Mouse (Mus musculus): Measurements from ENCODE around the gene Rbfox2. TPM values are rescaled to one million over a fixed set of nuclear protein-coding genes. Genes with fewer than 3 reads are reported as not detected.

Rbfox2 gene
- polyA plus RNA-seq, 1 experiment from 2014 or later, result 13.1 TPM

DNA sequence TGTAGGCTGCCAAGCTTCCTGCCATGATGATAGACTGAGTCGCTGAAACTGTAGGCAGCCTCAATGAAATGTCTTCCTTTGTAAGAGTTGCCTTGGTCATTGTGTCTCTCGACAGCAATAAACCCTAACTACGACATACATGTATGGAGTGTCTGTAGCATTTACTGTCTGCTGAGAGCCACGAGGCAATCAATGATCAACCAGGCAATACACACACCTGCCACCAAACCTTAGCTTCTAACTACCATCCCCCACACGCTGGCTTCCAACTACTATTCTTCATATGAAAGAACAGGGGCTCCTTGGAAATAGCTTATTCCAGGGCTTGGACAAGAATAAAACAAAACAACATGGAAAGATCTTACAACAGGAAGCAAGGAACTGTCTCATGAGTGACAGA, 42.5 kb downstream of the Rbfox2 start:
- Histone ChIP-seq H3K27me3 (replicated peaks) (no peaks in the 10 kb centered on the region), H3K4me3 (no peak overlapping the region), H3K9ac (no peak overlapping the region), H3K27ac (no peak overlapping the region), H3K36me3 (no peaks in the 10 kb centered on the region), H3K9me3 (replicated peaks) (no peaks in the 10 kb centered on the region), H3K4me2 (no peak overlapping the region), H3K4me1 (0 out of 2 replicates have a peak, but pooled peaks cover 9% of the 10 kb centered on the region)
- no peak for ATAC-seq
- 56% methylated on average over 5 of the region's 5 CpGs for WGBS (ENCODE audit: insufficient replicate concordance)

DNA sequence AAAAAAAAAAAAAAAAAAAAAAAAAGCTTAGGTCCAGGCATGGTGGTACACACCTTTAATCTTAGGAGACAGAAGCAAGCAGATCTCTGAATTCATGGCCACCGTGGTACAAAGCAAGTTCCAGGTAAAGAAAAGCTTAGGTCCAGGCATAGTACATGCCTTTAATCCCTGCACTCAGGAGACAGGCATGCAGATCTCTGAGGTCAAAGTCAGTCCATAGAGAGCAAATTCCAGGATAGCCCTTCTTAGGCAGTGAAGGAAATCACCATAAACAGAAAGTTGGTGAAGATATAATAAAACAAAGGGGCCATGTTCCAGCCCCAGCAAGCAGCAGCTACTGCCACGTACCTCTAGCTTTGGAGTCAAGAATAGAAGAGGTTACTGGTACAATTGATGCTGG, 44.0 kb downstream of the Rbfox2 start:
- Histone ChIP-seq H3K9ac (no peak overlapping the region), H3K27ac (no peak overlapping the region), H3K36me3 (no peaks in the 10 kb centered on the region), H3K27me3 (replicated peaks) (no peaks in the 10 kb centered on the region), H3K4me2 (no peak overlapping the region), H3K4me3 (no peak overlapping the region), H3K9me3 (replicated peaks) (no peaks in the 10 kb centered on the region), H3K4me1 (0 out of 2 replicates have a peak, but pooled peaks cover 11% of the 10 kb centered on the region)
- WGBS (ENCODE audit: insufficient replicate concordance), result 64% methylated on average over 2 of the region's 2 CpGs
- no peak for ATAC-seq

DNA sequence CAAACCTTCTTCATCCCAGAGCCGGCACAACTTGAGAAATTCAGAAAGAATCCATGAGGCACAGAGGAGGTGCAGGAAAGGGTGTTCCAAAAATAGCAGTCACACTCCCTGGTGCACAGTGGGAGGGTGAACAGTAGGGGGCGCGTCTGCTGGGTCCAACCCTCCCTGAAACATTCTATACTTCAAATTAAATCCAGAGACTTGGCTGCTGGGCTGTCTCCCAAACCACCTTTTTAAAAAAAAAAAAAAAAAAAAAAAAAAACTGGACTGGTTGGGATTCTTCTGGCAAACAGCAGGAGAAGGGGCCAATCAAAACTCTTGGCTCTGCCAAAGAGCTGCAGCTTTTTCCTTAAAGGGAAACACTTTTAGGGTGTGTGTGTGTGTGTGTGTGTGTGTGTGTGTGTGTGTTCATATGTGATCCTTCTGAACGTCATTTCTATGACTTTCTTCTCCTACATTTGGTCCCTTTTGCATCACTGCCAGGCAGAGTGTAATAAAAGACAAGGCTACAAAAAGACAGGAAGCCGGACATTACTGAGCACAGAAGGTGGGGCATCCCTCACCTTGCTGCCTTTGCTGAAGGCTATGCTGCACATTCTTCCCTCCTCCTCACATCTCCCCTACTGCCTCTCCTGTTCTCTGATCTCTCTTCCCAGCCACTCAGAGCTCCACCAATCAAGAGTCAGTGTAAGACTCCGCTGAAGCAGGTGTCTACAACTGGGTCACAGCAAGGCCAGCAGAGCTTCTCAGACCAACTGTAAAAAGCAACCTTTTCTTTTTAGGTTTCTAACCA, 49.2 kb downstream of the Rbfox2 start:
- Histone ChIP-seq H3K9me3 (replicated peaks) (no peaks in the 10 kb centered on the region), H3K4me1 (peaks cover 12% of the 10 kb centered on the region; the same call in 1 of the 2 replicates), H3K4me3 (no peak overlapping the region), H3K9ac (no peak overlapping the region), H3K36me3 (no peaks in the 10 kb centered on the region), H3K27me3 (replicated peaks) (no peaks in the 10 kb centered on the region), H3K4me2 (no peak overlapping the region), H3K27ac (no peak overlapping the region)
- WGBS (ENCODE audit: insufficient replicate concordance), result 27% methylated on average over 6 of the region's 6 CpGs
- no peak for ATAC-seq

DNA sequence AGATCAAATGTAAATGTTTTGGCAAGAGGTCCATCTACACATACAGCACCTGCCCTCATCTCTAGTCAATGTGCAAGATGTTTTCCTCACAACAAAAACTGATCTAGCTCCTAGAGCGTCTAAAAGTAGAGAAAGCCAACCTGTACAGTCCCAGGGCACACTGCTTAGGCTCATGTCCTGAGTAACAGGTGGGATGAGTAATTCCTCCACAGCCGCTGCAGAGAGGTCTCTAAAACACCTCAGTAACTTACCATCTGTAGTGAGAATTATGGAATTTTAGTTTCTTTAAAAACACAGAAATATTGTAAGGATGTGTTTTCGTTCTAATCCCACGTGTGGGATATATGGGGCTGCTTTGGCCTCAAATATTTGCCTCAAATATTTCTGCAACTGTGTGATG, 50.0 kb downstream of the Rbfox2 start:
- no peaks in the 10 kb centered on the region for H3K27me3 ChIP-seq (replicated peaks)
- no peak for ATAC-seq
- no peaks in the 10 kb centered on the region for H3K9me3 ChIP-seq (replicated peaks)
- no peaks in the 10 kb centered on the region for H3K36me3 ChIP-seq
- peaks cover 12% of the 10 kb centered on the region; the same call in 1 of the 2 replicates for H3K4me1 ChIP-seq
- no peak overlapping the region for H3K9ac ChIP-seq
- 63% methylated on average over 4 of the region's 4 CpGs for WGBS (ENCODE audit: insufficient replicate concordance)
- H3K4me3 ChIP-seq, result no peak overlapping the region
- no peak overlapping the region for H3K27ac ChIP-seq
- no peak overlapping the region for H3K4me2 ChIP-seq

DNA sequence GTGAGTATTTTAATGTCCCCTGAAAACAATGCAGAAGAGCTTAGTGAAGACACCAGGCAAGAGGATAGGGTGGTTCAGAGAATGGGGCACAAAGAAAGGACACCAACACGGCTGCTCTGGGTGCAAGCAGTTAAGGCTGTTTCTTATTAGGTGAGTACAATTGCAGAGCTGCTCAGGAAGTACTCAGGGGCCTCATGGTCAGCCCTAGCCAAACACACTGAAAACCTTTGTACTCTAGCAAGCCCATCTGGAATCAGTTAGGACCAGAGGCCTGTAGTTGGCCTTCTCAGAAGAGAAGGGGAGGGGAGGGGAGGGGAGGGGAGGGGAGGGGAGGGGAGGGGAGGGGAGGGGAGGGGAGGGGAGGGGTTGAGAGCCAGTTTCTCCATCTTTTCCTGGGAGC, 52.2 kb downstream of the Rbfox2 start:
- no peak overlapping the region for H3K4me3 ChIP-seq
- peaks cover 12% of the 10 kb centered on the region; the same call in 1 of the 2 replicates for H3K4me1 ChIP-seq
- H3K27me3 ChIP-seq (replicated peaks), result no peaks in the 10 kb centered on the region
- no peaks in the 10 kb centered on the region for H3K36me3 ChIP-seq
- ATAC-seq, result no peak
- no peak overlapping the region for H3K4me2 ChIP-seq
- peak overlapping the region; percentile 11; the same call in 1 of the 2 replicates for H3K27ac ChIP-seq
- H3K9me3 ChIP-seq (replicated peaks), result no peaks in the 10 kb centered on the region
- 46% methylated on average over 1 of the region's 1 CpGs for WGBS (ENCODE audit: insufficient replicate concordance)
- H3K9ac ChIP-seq, result no peak overlapping the region

DNA sequence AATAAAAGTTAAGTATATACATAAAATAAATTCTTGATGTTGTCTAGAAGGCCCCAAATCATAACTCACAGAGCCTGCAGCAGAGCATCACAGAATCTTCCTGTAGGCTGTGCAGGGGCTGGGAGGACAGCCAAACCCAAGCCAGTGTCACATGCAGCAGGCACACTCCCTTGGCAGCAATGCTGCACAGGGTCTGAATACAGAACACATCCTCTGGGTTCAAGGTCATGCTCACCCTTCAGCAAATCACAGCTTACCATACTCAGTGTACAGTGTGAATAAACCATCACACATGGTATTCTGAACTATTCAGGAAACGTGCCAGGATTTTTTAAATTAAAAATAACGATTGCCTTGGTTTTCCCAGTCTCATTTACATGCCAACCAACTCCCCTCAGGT, 52.7 kb downstream of the Rbfox2 start:
- 35% methylated on average over 2 of the region's 2 CpGs for WGBS (ENCODE audit: insufficient replicate concordance)
- H3K4me2 ChIP-seq, result no peak overlapping the region
- peak overlapping the region; percentile 11; the same call in 1 of the 2 replicates for H3K27ac ChIP-seq
- no peak overlapping the region for H3K9ac ChIP-seq
- no peak overlapping the region for H3K4me3 ChIP-seq
- no peaks in the 10 kb centered on the region for H3K27me3 ChIP-seq (replicated peaks)
- peaks cover 12% of the 10 kb centered on the region; the same call in 1 of the 2 replicates for H3K4me1 ChIP-seq
- H3K9me3 ChIP-seq (replicated peaks), result no peaks in the 10 kb centered on the region
- ATAC-seq, result no peak
- H3K36me3 ChIP-seq, result no peaks in the 10 kb centered on the region

DNA sequence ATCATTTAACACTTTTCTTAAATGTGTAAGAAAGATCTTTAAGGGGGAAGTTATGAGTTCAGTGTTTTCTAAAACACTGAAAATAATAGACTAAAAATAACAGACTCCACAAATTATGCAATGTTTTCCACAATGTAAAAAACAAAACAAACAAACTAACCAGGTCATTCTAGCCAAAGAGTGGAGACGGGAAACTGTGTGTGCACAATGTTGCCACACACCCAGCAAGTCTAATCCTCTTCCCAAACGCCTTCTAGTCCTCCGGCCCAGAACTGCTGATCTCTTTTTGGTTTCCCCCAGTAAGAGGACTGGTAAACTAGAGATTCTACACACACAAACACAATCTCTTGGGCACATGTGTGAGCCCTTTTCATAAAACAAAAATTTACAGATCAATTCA, 55.1 kb downstream of the Rbfox2 start:
- no peak overlapping the region for H3K4me2 ChIP-seq
- WGBS (ENCODE audit: insufficient replicate concordance), result 56% methylated on average over 3 of the region's 3 CpGs
- no peaks in the 10 kb centered on the region for H3K36me3 ChIP-seq
- H3K9ac ChIP-seq, result no peak overlapping the region
- H3K27me3 ChIP-seq (replicated peaks), result no peaks in the 10 kb centered on the region
- H3K4me3 ChIP-seq, result no peak overlapping the region
- H3K9me3 ChIP-seq (replicated peaks), result no peaks in the 10 kb centered on the region
- peaks cover 9% of the 10 kb centered on the region; the same call in 1 of the 2 replicates for H3K4me1 ChIP-seq
- no peak overlapping the region for H3K27ac ChIP-seq
- no peak for ATAC-seq

DNA sequence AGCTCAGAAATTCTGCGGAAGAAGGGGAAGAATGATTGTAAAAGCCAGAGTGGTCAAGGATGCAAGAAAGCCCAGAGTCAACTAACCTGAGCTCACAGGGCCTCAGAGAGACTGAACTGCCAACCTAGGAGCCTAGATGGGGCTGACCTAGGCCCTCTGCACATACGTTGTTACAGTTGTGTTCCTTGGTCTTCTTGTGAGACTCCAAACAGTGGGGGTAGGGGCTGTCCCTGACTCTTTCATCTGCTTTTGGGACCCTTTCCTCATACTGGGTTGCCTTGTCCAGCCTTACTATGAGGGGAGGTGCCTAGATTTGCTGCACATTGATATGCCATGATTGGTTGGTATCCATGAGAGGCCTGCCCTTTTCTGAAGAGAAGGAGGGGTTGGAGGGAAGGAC, 56.0 kb downstream of the Rbfox2 start:
- Histone ChIP-seq H3K9ac (no peak overlapping the region), H3K4me2 (no peak overlapping the region), H3K27me3 (replicated peaks) (no peaks in the 10 kb centered on the region), H3K4me3 (no peak overlapping the region), H3K4me1 (peaks cover 15% of the 10 kb centered on the region; the same call in 1 of the 2 replicates), H3K27ac (no peak overlapping the region), H3K36me3 (no peaks in the 10 kb centered on the region), H3K9me3 (replicated peaks) (no peaks in the 10 kb centered on the region)
- no peak for ATAC-seq
- 69% methylated on average over 2 of the region's 2 CpGs for WGBS (ENCODE audit: insufficient replicate concordance)

DNA sequence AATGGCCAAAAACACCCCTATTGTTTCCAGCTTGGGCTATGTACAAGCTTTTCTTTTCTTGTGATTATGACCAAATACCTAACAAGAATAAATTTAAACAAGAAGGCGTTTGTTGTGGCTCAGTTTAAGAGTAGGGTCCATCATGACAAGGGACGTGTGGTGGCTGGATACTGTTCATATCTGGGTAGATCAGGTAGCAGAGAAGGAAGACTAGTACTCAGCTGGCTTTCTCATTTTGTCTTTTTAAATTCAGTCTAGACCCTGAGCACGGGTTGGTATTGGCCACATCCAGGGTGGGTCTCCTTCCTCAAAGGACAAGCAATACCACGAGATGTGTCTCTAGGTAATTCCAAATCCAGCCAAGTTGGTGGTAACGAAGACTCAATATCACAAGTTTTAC, 57.4 kb downstream of the Rbfox2 start:
- Histone ChIP-seq H3K36me3 (no peaks in the 10 kb centered on the region), H3K4me2 (no peak overlapping the region), H3K4me1 (peaks cover 16% of the 10 kb centered on the region; the same call in 1 of the 2 replicates), H3K9ac (no peak overlapping the region), H3K4me3 (no peak overlapping the region), H3K9me3 (replicated peaks) (no peaks in the 10 kb centered on the region), H3K27me3 (replicated peaks) (no peaks in the 10 kb centered on the region), H3K27ac (no peak overlapping the region)
- 66% methylated on average over 5 of the region's 5 CpGs for WGBS (ENCODE audit: insufficient replicate concordance)
- no peak for ATAC-seq

DNA sequence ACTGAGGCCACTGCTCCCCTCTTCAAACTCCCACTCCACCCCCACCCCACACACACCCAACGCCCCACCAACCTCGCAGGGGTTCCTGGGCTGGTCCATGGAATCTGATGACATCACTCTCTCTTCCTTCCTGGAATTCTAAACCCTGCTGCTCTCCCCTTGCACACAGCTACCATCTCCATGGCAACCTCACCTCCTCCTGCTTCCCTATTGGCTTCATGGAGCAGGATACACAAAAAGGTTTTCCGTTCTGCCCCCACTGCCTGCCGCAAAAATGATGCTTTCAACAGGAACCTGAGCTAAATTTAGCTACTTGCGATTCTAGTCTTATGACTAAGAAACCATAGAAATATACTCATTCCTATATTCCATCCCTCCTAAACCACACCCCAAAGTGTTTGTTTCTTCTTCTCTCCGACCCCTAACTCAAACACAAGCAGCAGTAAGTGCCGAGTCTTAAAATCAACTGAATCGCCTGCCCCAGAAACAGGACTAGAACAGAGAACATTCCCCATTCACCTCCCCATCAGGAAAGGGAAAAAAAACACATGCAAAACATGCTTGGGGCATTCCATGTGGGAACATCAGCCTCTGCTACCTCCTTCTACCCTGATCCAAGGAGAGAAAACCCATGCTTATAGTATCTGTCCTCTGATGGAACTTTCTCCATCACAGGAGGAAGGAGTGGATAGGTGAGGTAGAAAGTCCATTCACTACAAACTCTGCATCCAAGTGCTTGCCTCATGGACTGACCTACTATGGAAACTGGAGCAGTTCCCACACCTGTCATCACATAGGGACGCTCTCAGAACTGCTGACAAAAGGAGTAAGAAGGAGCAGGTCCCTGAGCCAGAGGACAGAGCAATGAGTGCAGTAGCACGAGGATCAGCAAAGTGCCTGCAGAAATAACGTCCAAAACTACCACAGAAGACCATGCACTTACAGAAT, 61.1 kb downstream of the Rbfox2 start:
- no peaks in the 10 kb centered on the region for H3K36me3 ChIP-seq
- H3K9ac ChIP-seq, result no peak overlapping the region
- ATAC-seq, result no peak

DNA sequence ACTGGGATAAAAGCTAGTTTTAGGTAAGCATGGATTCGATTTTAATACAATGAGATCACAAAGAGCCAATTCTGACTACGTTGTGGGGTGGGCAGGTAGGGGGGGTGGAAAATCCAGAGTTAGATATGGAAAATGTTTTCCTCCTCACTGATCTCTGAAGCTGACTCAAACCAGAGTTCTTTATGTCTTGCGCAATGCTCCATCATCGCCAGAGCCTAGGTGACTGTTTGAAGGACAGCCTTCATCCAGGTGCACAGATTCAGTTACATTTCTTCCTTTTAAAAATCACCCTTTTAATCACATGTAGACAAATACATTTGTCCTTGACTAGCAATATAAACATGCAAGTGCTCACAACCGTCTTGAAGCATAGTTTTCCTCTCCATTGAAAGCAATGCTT, 62.2 kb downstream of the Rbfox2 start:
- no peaks in the 10 kb centered on the region for H3K9me3 ChIP-seq (replicated peaks)
- peaks cover 13% of the 10 kb centered on the region; the same call in 1 of the 2 replicates for H3K4me1 ChIP-seq
- no peaks in the 10 kb centered on the region for H3K36me3 ChIP-seq
- no peak overlapping the region for H3K9ac ChIP-seq
- WGBS (ENCODE audit: insufficient replicate concordance), result 56% methylated on average over 5 of the region's 5 CpGs
- H3K27me3 ChIP-seq (replicated peaks), result no peaks in the 10 kb centered on the region; the same call in 1 of the 2 replicates
- no peak overlapping the region for H3K27ac ChIP-seq
- no peak overlapping the region for H3K4me2 ChIP-seq
- no peak overlapping the region for H3K4me3 ChIP-seq
- ATAC-seq, result no peak

More for the DNA sequence above, 61.1 kb downstream of the Rbfox2 start:
- WGBS (ENCODE audit: insufficient replicate concordance), result 22% methylated on average over 11 of the region's 11 CpGs
- H3K4me3 ChIP-seq, result no peak overlapping the region
- H3K4me2 ChIP-seq, result no peak overlapping the region
- H3K9me3 ChIP-seq (replicated peaks), result no peaks in the 10 kb centered on the region
- no peaks in the 10 kb centered on the region for H3K27me3 ChIP-seq (replicated peaks)
- H3K4me1 ChIP-seq, result peaks cover 8% of the 10 kb centered on the region; the same call in 1 of the 2 replicates
- no peak overlapping the region for H3K27ac ChIP-seq

Data from liver, embryonic 12.5 days (tissue).